Mouse (Mus musculus) olfactory bulb, adult 2 months (tissue): ENCODE measurements at regions not wholly inside any gene's neighbourhood (a gene's known extent, or its start where the extent isn't known, plus 50 kb on each side); places are given as distances from the start of the nearest gene placed in this dataset.

Experiments
- H3K27ac ChIP-seq: fragments of 200-500 bp; 2 replicates; pipeline ENCODE4 v1.5.1; 2012; ENCODE audit warnings: low read depth, low read length; ENCODE audit not compliant: insufficient read depth
- H3K4me1 ChIP-seq: fragments of 200-500 bp; 2 replicates; pipeline ENCODE4 v1.6.1; 2012; ENCODE audit warnings: low read length; ENCODE audit not compliant: control insufficient read depth, insufficient read depth
- H3K4me3 ChIP-seq: fragments of 200-500 bp; 2 replicates; pipeline ENCODE4 v1.5.1; 2012; ENCODE audit warnings: mild to moderate bottlenecking, low read depth, low read length, moderate library complexity; ENCODE audit not compliant: insufficient read depth
- CTCF ChIP-seq: fragments of 200-500 bp; IDR thresholded peaks from 2 replicates; pipeline ENCODE4 v1.5.1; 2012; ENCODE audit warnings: low read depth, mild to moderate bottlenecking, low read length, moderate library complexity; ENCODE audit not compliant: insufficient read depth
- POLR2A ChIP-seq: fragments of 200-500 bp; IDR thresholded peaks from 2 replicates; pipeline ENCODE4 v1.6.1; 2012; ENCODE audit warnings: mild to moderate bottlenecking, low read depth, low read length, moderate library complexity; ENCODE audit not compliant: insufficient read depth
- WGBS: fragments of 180-500 bp; shearing (Covaris S2); methylation state at CpG from one replicate; pipeline ENCODE4 v1.1.7; 2018; 5-methylcytosine and 5-hydroxymethylcytosine counted together

GRCm38 (mm10) chr12:16225428-16225827 lies 385.3 kb downstream of the Lpin1 start:
- TF ChIP-seq POLR2A, result no peak
- no peak for TF ChIP-seq CTCF
- Histone ChIP-seq H3K4me3 (no peak overlapping the region), H3K4me1 (no peaks in the 10 kb centered on the region), H3K27ac (no peak overlapping the region)
- 93% methylated on average over 2 of the region's 2 CpGs for WGBS

- Histone ChIP-seq H3K4me3 (no peak overlapping the region), H3K27ac (no peak overlapping the region), H3K4me1 (no peaks in the 10 kb centered on the region)
- no peak for TF ChIP-seq CTCF
- no peak for TF ChIP-seq POLR2A
- whole genome bisulfite sequencing, result 36% methylated on average over 9 of the region's 9 CpGs
Observed at GRCm38 (mm10) chr12:16222836-16223450, 387.8 kb downstream of the Lpin1 start.

- no peak overlapping the region for H3K27ac ChIP-seq
- TF ChIP-seq CTCF (no peak), POLR2A (no peak)
Observed at GRCm38 (mm10) chr12:16222205-16222604, 388.6 kb downstream of the Lpin1 start.

GRCm38 (mm10) chr12:16221142-16221541 lies 389.6 kb downstream of the Lpin1 start:
- H3K4me3 ChIP-seq, result no peak overlapping the region
- no peak overlapping the region for H3K27ac ChIP-seq
- no peaks in the 10 kb centered on the region for H3K4me1 ChIP-seq
- TF ChIP-seq CTCF (no peak), POLR2A (no peak)
- 75% methylated on average over 1 of the region's 1 CpGs for WGBS

More at GRCm38 (mm10) chr12:16222205-16222604, 388.6 kb downstream of the Lpin1 start:
- Histone ChIP-seq H3K4me1 (no peaks in the 10 kb centered on the region), H3K4me3 (no peak overlapping the region)

GRCm38 (mm10) chr12:16220561-16220960 lies 390.2 kb downstream of the Lpin1 start:
- 98% methylated on average over 3 of the region's 3 CpGs for WGBS
- H3K27ac ChIP-seq, result no peak overlapping the region
- H3K4me1 ChIP-seq, result no peaks in the 10 kb centered on the region
- TF ChIP-seq CTCF (no peak), POLR2A (no peak)
- no peak overlapping the region for H3K4me3 ChIP-seq

GRCm38 (mm10) chr12:16218906-16219305 lies 391.9 kb downstream of the Lpin1 start:
- Histone ChIP-seq H3K4me3 (no peak overlapping the region), H3K4me1 (no peaks in the 10 kb centered on the region), H3K27ac (no peak overlapping the region)
- TF ChIP-seq POLR2A (no peak), CTCF (no peak)
- 93% methylated on average over 4 of the region's 4 CpGs for WGBS

- 68% methylated on average over 4 of the region's 4 CpGs for WGBS
- Histone ChIP-seq H3K4me3 (no peak overlapping the region), H3K27ac (no peak overlapping the region), H3K4me1 (no peaks in the 10 kb centered on the region)
- TF ChIP-seq POLR2A (no peak), CTCF (no peak)
Observed at GRCm38 (mm10) chr12:16210553-16210952, 393.8 kb upstream of the Trib2 start.

- H3K4me3 ChIP-seq, result no peak overlapping the region
- WGBS, result 86% methylated on average over 2 of the region's 2 CpGs
- H3K4me1 ChIP-seq, result no peaks in the 10 kb centered on the region
- no peak overlapping the region for H3K27ac ChIP-seq
- no peak for TF ChIP-seq CTCF
Observed at GRCm38 (mm10) chr12:16210111-16210510, 393.4 kb upstream of the Trib2 start.

- TF ChIP-seq CTCF, result no peak
- TF ChIP-seq POLR2A, result no peak
- no peak overlapping the region for H3K4me3 ChIP-seq
- H3K4me1 ChIP-seq, result no peaks in the 10 kb centered on the region
- H3K27ac ChIP-seq, result no peak overlapping the region
- WGBS, result 88% methylated on average over 4 of the region's 4 CpGs
Observed at GRCm38 (mm10) chr12:16204941-16205340, 388.2 kb upstream of the Trib2 start.

- no peak overlapping the region for H3K27ac ChIP-seq
- no peak for TF ChIP-seq POLR2A
- no peak for TF ChIP-seq CTCF
- H3K4me3 ChIP-seq, result no peak overlapping the region
- WGBS, result 85% methylated on average over 2 of the region's 2 CpGs
- H3K4me1 ChIP-seq, result no peaks in the 10 kb centered on the region
Observed at GRCm38 (mm10) chr12:16196917-16197316, 380.2 kb upstream of the Trib2 start.
